Comparison of ENCODE assay signal across 16 mouse cellular contexts in the genomic region with DNA sequence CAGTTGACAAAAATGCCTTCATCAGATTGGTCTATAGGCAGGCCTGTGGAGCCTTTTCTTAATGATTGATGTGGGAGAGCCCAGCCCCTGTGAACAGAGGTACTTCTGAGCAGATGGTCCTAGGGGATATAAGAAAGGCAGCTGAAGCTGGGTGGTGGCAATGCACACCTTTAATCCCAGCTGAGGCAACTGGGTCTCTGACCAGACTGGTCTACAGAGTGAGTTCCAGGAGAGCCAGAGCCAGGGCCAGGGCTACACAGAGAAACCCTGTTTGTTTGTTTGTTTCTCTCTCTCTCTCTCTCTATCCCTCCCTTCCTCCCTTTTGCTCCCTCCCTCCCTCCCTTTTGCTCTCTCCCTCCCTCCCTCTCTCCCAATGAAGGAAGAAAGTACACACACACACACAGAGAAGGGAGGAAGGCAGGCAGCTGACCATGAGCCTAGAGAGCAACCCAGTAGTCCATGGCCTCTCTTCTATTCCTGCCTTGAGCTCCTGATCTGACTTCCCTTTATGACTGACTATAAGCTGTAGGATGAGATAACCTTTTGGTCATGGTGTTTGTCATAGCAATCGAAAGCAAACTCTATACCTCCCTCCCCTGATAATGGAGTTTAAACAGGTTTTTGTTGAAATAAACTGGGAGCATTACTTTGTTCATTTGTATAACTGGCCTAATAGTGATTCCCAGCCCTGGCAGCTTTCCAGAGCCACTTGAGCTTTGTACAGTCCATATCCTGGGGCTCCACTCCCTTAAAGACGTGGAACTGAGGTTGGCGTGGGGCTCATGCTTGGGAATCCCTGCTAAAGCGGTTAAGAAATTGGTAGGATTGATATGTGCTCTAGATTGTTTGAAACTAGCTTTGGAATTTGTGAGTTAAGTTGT. TPM values are rescaled to one million over a fixed set of nuclear protein-coding genes. Genes with fewer than 3 reads are reported as not detected.
DNase-seq lines count a peak whose midpoint lies in the region; ATAC-seq and TF ChIP-seq lines count a peak whose summit lies in the region.
"Had no signal": no experiment of that assay in that cellular context is flagged by ENCODE, and none has a peak within 500 bp of the region (broad histone marks: within the 10 kb centered on the region; RNA-seq: fewer than 3 reads in every experiment).

No protein-coding gene starts in this region.

- 81% methylated on average over 4 of the region's 4 CpGs for WGBS in hindbrain, embryonic 12.5 days
- 72% methylated on average over 4 of the region's 4 CpGs for WGBS in hindbrain, embryonic 13.5 days
- 12% methylated on average over 4 of the region's 4 CpGs for WGBS in intestine, postnatal 0 days

- no peaks in the 10 kb centered on the region for H3K27me3 ChIP-seq in hindbrain, embryonic 12.5 days
- H3K27me3 ChIP-seq in hindbrain, embryonic 13.5 days, result no peaks in the 10 kb centered on the region
- H3K27me3 ChIP-seq in intestine, postnatal 0 days (replicated peaks; ENCODE audit: control insufficient read depth, insufficient read depth, low read length), result no peaks in the 10 kb centered on the region
- H3K27me3 ChIP-seq: embryonic facial prominence, embryonic 13.5 days; heart, embryonic 13.5 days; midbrain, embryonic 15.5 days had no signal

- ATAC-seq in hindbrain, embryonic 12.5 days (ENCODE audit: low FRiP score), result no peak
- ATAC-seq in hindbrain, embryonic 13.5 days (ENCODE audit: low FRiP score), result no peak
- ATAC-seq in intestine, postnatal 0 days, result peak; percentile 96
- ATAC-seq: forebrain, embryonic 16.5 days; midbrain, embryonic 15.5 days had no signal

- H3K27ac ChIP-seq in hindbrain, embryonic 12.5 days, result peak overlapping the region; percentile 35; the same call in 1 of the 2 replicates
- no peak overlapping the region for H3K27ac ChIP-seq in hindbrain, embryonic 13.5 days
- peak overlapping the region; percentile 71 for H3K27ac ChIP-seq in intestine, postnatal 0 days (ENCODE audit: low read depth, low read length)
- H3K27ac ChIP-seq: embryonic facial prominence, embryonic 13.5 days; heart, embryonic 13.5 days; macrophage; midbrain, embryonic 15.5 days had no signal

- H3K9ac ChIP-seq in hindbrain, embryonic 12.5 days, result no peak overlapping the region
- H3K9ac ChIP-seq in hindbrain, embryonic 13.5 days, result no peak overlapping the region
- H3K9ac ChIP-seq in intestine, postnatal 0 days (ENCODE audit: low read depth, low read length), result no peak overlapping the region
- H3K9ac ChIP-seq: embryonic facial prominence, embryonic 13.5 days; heart, embryonic 13.5 days; midbrain, embryonic 15.5 days had no signal

- H3K4me2 ChIP-seq in hindbrain, embryonic 12.5 days (replicated peaks), result no peak overlapping the region
- no peak overlapping the region for H3K4me2 ChIP-seq in hindbrain, embryonic 13.5 days
- peak overlapping the region; percentile 45 for H3K4me2 ChIP-seq in intestine, postnatal 0 days (replicated peaks; ENCODE audit: low read depth)
- H3K4me2 ChIP-seq: embryonic facial prominence, embryonic 13.5 days; heart, embryonic 13.5 days; midbrain, embryonic 15.5 days had no signal

- TF ChIP-seq CTCF in brain, embryonic 14.5 days (IDR thresholded peaks at IDR 0.05; ENCODE audit: borderline replicate concordance, extremely low read depth, insufficient read depth, insufficient read length), result no peak
- TF ChIP-seq CTCF in intestine, postnatal 0 days (IDR thresholded peaks at IDR 0.05; ENCODE audit: low read depth), result no peak

- DNase-seq in brain, embryonic 14.5 days (ENCODE audit: low read depth), result peak; percentile 15
- peak; percentile 28 for DNase-seq in lung, postnatal 14 days
- DNase-seq in gastrocnemius, postnatal 10 days, result no peak
- DNase-seq in heart, adult 11 months, result no peak
- DNase-seq: adrenal gland, postnatal 14 days; gastrocnemius, postnatal 25 days; liver; thymus, postnatal 4 days had no signal

- no peak overlapping the region for H3K4me3 ChIP-seq in hindbrain, embryonic 12.5 days
- no peak overlapping the region for H3K4me3 ChIP-seq in hindbrain, embryonic 13.5 days
- H3K4me3 ChIP-seq in intestine, postnatal 0 days (ENCODE audit: low read depth, low read length), result no peak overlapping the region
- H3K4me3 ChIP-seq: embryonic facial prominence, embryonic 13.5 days; heart, embryonic 13.5 days; midbrain, embryonic 15.5 days had no signal

- TF ChIP-seq POLR2A in brain, embryonic 14.5 days (IDR thresholded peaks at IDR 0.05; ENCODE audit: borderline replicate concordance, extremely low read depth, insufficient read depth, insufficient read length, poor library complexity, severe bottlenecking), result no peak

- H3K36me3 ChIP-seq in hindbrain, embryonic 12.5 days, result no peaks in the 10 kb centered on the region
- H3K36me3 ChIP-seq in hindbrain, embryonic 13.5 days, result no peaks in the 10 kb centered on the region
- H3K36me3 ChIP-seq in intestine, postnatal 0 days (ENCODE audit: control insufficient read depth, insufficient read depth), result no peaks in the 10 kb centered on the region
- H3K36me3 ChIP-seq: embryonic facial prominence, embryonic 13.5 days; heart, embryonic 13.5 days; midbrain, embryonic 15.5 days had no signal

- peaks cover 10% of the 10 kb centered on the region for H3K4me1 ChIP-seq in hindbrain, embryonic 12.5 days
- H3K4me1 ChIP-seq in hindbrain, embryonic 13.5 days (replicated peaks), result peaks cover 15% of the 10 kb centered on the region
- H3K4me1 ChIP-seq in intestine, postnatal 0 days (replicated peaks; ENCODE audit: control insufficient read depth, insufficient read depth, low read length), result no peaks in the 10 kb centered on the region
- H3K4me1 ChIP-seq: embryonic facial prominence, embryonic 13.5 days; midbrain, embryonic 15.5 days had no signal

- no peaks in the 10 kb centered on the region for H3K9me3 ChIP-seq in hindbrain, embryonic 12.5 days (replicated peaks)
- no peaks in the 10 kb centered on the region for H3K9me3 ChIP-seq in hindbrain, embryonic 13.5 days
- no peaks in the 10 kb centered on the region for H3K9me3 ChIP-seq in intestine, postnatal 0 days (ENCODE audit: control insufficient read depth)
- H3K9me3 ChIP-seq: embryonic facial prominence, embryonic 13.5 days; heart, embryonic 13.5 days; midbrain, embryonic 15.5 days had no signal

RNA-seq across cellular contexts. Expression of gene Zswim5, which starts 17.3 kb away (rescaled TPM):
- 7.4 and 8.5 TPM in 2 replicates for polyA plus RNA-seq in hindbrain, embryonic 12.5 days (2016; fragmentation: Nextera tagmentation; extraction: Ambion mirVana)
- 8.5 and 8.9 TPM in 2 replicates for polyA plus RNA-seq in hindbrain, embryonic 13.5 days (2015; fragmentation: Nextera tagmentation; extraction: Ambion mirVana)
- polyA plus RNA-seq in brain, embryonic 14.5 days (2012; rRNA removed), result 30.1 and 36.0 TPM in 2 replicates
- polyA plus RNA-seq in intestine, postnatal 0 days (2015; fragmentation: Nextera tagmentation; extraction: Ambion mirVana), result 1.9 and 2.1 TPM in 2 replicates
- total RNA-seq in gastrocnemius, postnatal 10 days (2021), result under 1 TPM; 0.35 to 0.47 TPM

Comparison
In these comparisons a context has a peak if more than half of its experiments do, and no peak if none do; other contexts are left out.
1. DNase-seq: peak in brain, embryonic 14.5 days (single experiment) and lung, postnatal 14 days (single experiment); none in gastrocnemius, postnatal 10 days (single experiment) and heart, adult 11 months (single experiment).